Mouse (Mus musculus): ENCODE data around the gene Lrrc7.

DNA sequence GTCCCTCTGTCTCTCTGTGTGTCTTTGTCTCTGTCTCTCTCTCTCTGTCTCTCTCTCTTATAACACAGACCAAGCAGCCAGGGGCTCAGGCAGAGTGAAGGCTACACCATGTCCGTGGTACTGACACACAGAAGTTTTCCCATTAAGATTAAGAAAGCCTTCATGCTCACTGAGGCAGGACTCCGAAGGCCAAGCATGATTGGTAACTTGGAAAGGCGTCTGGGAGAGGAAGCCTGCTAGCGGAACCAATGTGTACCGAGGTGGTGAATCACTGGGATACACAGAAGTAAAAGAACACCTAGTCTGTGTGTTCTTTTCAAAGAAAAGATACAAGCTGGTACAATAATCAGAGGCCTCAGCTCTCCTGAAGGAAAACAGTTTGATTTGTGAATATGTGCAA is 484.2 kb downstream of the Lrrc7 start:
- TF ChIP-seq CTCF (IDR thresholded peaks at IDR 0.05; ENCODE audit: insufficient read depth, low read depth, low read length) = no peak
- no peak for TF ChIP-seq POLR2A (IDR thresholded peaks at IDR 0.05; ENCODE audit: insufficient read depth, low read depth, low read length)

Data from olfactory bulb, adult 2 months (tissue).